Mouse (Mus musculus) neural tube, embryonic 14.5 days (tissue): ENCODE data around the gene Tmtc1. TPM values are rescaled to one million over a fixed set of nuclear protein-coding genes. Genes with fewer than 3 reads are reported as not detected.

Experiments used
- ATAC-seq: fragments of 200-750 bp; cut with Nextera tagmentation; 2 replicates; pipeline ENCODE4 v1.8.0; 2017; ENCODE audit warnings: low read depth, mild to moderate bottlenecking, moderate TSS enrichment, moderate library complexity
- H3K27ac ChIP-seq: fragments of 300-500 bp; sonication (generic); 2 replicates; pipeline ENCODE4 v1.5.1; 2014; ENCODE audit warnings: low read depth, mild to moderate bottlenecking, control low read depth, low read length, moderate library complexity, mixed read lengths
- H3K27me3 ChIP-seq: fragments of 300-500 bp; sonication (generic); 2 replicates; pipeline ENCODE4 v1.6.1; 2014; ENCODE audit warnings: low read length; ENCODE audit not compliant: control insufficient read depth, insufficient read depth
- H3K36me3 ChIP-seq: fragments of 300-500 bp; sonication (generic); 2 replicates; pipeline ENCODE4 v1.6.1; 2014; ENCODE audit warnings: low read length, mixed read lengths; ENCODE audit not compliant: control insufficient read depth, insufficient read depth
- H3K4me1 ChIP-seq: fragments of 300-500 bp; sonication (generic); 2 replicates; pipeline ENCODE4 v1.6.1; 2014; ENCODE audit warnings: low read length; ENCODE audit not compliant: control insufficient read depth, insufficient read depth
- H3K4me2 ChIP-seq: fragments of 300-500 bp; sonication (generic); 2 replicates; pipeline ENCODE4 v1.6.1; 2014; ENCODE audit warnings: mild to moderate bottlenecking, low read depth, low read length, control low read depth
- H3K4me3 ChIP-seq: fragments of 300-500 bp; sonication (generic); 2 replicates; pipeline ENCODE4 v1.5.1; 2014; ENCODE audit warnings: low read depth, low read length, control low read depth, mixed read lengths
- H3K9ac ChIP-seq: fragments of 300-500 bp; sonication (generic); replicated peaks from 2 replicates; pipeline ENCODE4 v1.6.1; 2014; ENCODE audit warnings: low read depth, mild to moderate bottlenecking, control low read depth, low read length, mixed read lengths
- H3K9me3 ChIP-seq: fragments of 300-500 bp; sonication (generic); 2 replicates; pipeline ENCODE4 v1.6.1; 2016; ENCODE audit warnings: low read length; ENCODE audit not compliant: control insufficient read depth
- WGBS: fragments of 180-500 bp; shearing (Covaris S2); extraction: QIAGEN DNeasy Blood & Tissue Kit; methylation state at CpG from one replicate; pipeline ENCODE4 v1.1.7; 2014; 5-methylcytosine and 5-hydroxymethylcytosine counted together
- polyA plus RNA-seq: library from polyadenylated mRNA; unstranded; fragments of >200 nt; fragmentation: Nextera tagmentation; extraction: Ambion mirVana; gene quantifications from 2 replicates; pipeline ENCODE4 v1.2.1, GENCODE M21; 2014

Gene Tmtc1
- polyA plus RNA-seq, 1 experiment from 2014 or later = 6.2 TPM

DNA sequence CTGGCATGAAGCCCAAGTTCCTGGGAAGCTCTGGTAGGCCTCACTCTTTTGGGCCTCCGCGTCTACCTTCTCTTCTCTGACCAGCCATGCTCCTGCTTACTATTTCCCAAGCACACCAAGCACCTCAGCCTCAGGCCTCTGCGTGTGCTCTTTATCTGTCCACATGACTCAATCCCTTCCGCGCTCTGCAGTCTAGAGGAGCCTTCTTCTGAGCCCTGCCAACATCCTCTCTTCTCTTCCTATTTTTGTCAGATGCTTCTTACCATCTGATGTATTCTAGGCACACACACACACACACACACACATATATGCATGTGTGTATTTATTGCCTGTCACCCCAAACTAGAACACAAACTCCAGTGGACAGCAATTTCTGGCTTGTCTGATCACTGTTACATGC, 202.5 kb downstream of the Tmtc1 start:
- ATAC-seq = no peak
- Histone ChIP-seq H3K9me3 (no peaks in the 10 kb centered on the region), H3K9ac (no peak overlapping the region), H3K4me1 (no peaks in the 10 kb centered on the region), H3K27me3 (no peaks in the 10 kb centered on the region), H3K4me2 (no peak overlapping the region), H3K36me3 (no peaks in the 10 kb centered on the region; the same call in 1 of the 2 replicates), H3K27ac (no peak overlapping the region), H3K4me3 (no peak overlapping the region)
- 95% methylated on average over 5 of the region's 5 CpGs for WGBS

DNA sequence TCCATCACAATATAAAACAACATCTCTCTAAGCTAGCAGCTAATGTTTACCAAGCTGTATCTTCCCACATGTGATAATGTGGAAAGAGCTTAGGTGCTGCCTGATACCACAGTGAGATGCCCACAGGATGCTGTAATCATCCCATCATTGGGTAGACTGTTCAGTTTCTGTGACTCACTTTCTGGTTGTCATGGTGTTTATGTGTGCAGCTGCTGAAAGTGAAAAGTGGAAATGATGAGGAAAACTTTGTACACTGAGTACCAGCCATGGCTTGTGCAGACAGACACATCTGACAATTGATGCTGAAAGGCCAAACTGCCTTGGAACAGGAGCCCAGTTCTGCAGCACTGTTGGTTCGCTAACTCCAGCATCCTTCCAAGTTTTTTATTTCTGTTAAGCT, 204.9 kb downstream of the Tmtc1 start:
- H3K27me3 ChIP-seq = no peaks in the 10 kb centered on the region
- H3K36me3 ChIP-seq = no peaks in the 10 kb centered on the region; the same call in 1 of the 2 replicates
- no peak overlapping the region for H3K4me2 ChIP-seq
- 96% methylated on average over 1 of the region's 1 CpGs for WGBS
- no peaks in the 10 kb centered on the region for H3K9me3 ChIP-seq
- no peak overlapping the region for H3K4me3 ChIP-seq
- H3K9ac ChIP-seq = no peak overlapping the region
- no peaks in the 10 kb centered on the region for H3K4me1 ChIP-seq
- ATAC-seq = no peak
- no peak overlapping the region for H3K27ac ChIP-seq

DNA sequence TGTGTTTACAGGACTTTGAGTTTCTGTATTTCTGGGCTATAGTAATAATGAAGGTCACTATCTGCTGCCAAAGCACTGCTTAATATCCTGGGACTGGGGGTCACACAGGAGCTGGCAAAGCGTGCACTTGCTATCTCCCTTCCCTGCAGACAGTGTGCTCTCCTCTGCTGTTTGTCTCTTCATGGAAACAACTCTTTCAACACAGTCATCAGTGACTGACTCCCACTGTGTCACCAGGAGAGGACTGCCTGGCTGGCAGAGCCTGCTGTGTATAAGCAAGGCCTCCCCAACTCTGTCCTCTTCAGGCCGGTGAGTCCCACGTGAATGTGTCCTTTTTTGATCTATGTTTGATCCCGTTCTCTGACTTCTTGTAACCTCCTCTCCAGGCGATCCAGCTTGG, 206.7 kb downstream of the Tmtc1 start:
- WGBS = 65% methylated on average over 5 of the region's 5 CpGs
- Histone ChIP-seq H3K4me2 (no peak overlapping the region), H3K4me3 (no peak overlapping the region), H3K9me3 (no peaks in the 10 kb centered on the region), H3K27ac (no peak overlapping the region), H3K36me3 (no peaks in the 10 kb centered on the region), H3K27me3 (no peaks in the 10 kb centered on the region), H3K9ac (no peak overlapping the region), H3K4me1 (no peaks in the 10 kb centered on the region)
- no peak for ATAC-seq

DNA sequence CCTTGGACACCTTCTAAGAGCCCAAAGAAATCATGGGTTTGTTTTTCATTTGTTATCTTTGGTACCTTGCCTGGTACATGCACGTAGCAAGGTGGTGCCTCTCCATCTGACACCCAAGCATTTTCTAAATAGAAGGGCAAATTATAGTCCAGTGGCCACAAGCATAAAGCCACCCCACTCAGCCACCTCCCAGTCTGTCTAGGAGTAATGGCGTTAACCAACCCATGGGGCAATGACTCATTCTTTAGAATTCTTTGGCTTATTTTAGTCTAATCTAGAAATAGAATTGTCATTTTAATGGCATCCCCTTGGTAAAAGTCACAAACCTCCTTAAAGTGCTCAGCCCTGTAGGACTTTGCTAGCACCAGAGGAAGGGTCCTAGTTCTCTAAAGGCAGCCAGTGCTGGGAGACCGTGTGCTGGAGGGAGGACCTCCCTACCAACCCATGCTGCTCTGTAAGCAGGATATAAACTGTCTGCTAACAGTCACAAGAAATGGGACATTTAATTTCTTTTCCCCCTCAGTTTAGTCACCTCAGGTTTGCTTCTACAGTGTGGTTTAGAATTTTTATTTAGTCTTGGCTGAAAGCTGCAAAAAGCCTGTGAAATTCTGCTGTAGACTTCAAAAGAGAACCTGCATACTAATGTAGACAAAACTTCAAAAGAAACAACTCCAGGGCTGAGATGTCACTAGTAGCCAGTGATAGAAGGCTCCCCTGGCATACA, 209.9 kb downstream of the Tmtc1 start:
- Histone ChIP-seq H3K4me1 (no peaks in the 10 kb centered on the region), H3K9me3 (no peaks in the 10 kb centered on the region), H3K36me3 (no peaks in the 10 kb centered on the region), H3K9ac (no peak overlapping the region), H3K27me3 (no peaks in the 10 kb centered on the region), H3K4me2 (no peak overlapping the region), H3K4me3 (no peak overlapping the region), H3K27ac (no peak overlapping the region)
- no peak for ATAC-seq
- WGBS = 75% methylated on average over 3 of the region's 3 CpGs

DNA sequence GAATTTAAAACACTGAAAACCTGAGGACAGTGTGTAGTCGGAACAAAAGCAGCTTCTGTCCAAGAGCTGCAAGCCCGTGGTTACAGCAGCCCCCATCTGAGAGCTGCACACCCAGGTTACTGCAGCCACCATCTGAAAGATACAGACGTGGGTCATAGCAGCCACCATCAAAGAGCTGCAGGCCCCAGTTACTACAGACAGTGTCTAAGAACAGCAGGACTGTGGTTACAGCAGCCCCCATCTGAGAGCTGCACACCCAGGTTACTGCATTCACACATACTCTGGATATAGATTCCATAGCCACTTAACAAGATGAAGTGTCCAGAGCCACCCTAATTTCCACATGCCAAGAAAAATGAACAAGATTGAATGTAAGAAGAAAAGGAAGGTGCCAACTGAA, 216.6 kb downstream of the Tmtc1 start:
- Histone ChIP-seq H3K4me2 (no peak overlapping the region), H3K9ac (no peak overlapping the region), H3K36me3 (no peaks in the 10 kb centered on the region), H3K27me3 (no peaks in the 10 kb centered on the region), H3K9me3 (no peaks in the 10 kb centered on the region), H3K4me3 (no peak overlapping the region), H3K4me1 (no peaks in the 10 kb centered on the region), H3K27ac (no peak overlapping the region)
- ATAC-seq = no peak
- 69% methylated on average over 3 of the region's 3 CpGs for WGBS

DNA sequence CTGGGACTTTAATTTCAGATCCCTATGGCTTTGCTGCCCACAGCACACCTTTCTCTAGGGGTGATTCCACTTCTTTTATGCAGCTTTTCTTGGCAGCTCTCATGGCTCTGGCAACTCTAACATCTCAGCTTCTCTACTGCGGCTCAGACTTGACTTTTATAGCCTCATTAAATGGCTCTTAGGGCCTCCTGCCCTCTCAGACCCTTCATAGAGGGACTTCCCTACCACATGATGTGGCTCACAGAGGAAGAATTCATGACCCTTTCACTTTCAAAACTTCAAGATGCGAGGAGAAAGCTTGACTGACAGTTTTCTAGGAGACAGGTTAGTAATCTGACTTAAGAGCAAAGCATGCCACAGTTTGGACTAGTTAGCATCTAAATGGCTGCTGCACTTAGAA, 221.5 kb downstream of the Tmtc1 start:
- H3K4me3 ChIP-seq = no peak overlapping the region
- 29% methylated on average over 2 of the region's 2 CpGs for WGBS
- no peaks in the 10 kb centered on the region for H3K27me3 ChIP-seq
- no peak overlapping the region for H3K4me2 ChIP-seq
- H3K4me1 ChIP-seq = no peaks in the 10 kb centered on the region
- no peaks in the 10 kb centered on the region for H3K36me3 ChIP-seq
- no peak overlapping the region for H3K9ac ChIP-seq
- H3K9me3 ChIP-seq = no peaks in the 10 kb centered on the region
- ATAC-seq = no peak
- H3K27ac ChIP-seq = no peak overlapping the region

DNA sequence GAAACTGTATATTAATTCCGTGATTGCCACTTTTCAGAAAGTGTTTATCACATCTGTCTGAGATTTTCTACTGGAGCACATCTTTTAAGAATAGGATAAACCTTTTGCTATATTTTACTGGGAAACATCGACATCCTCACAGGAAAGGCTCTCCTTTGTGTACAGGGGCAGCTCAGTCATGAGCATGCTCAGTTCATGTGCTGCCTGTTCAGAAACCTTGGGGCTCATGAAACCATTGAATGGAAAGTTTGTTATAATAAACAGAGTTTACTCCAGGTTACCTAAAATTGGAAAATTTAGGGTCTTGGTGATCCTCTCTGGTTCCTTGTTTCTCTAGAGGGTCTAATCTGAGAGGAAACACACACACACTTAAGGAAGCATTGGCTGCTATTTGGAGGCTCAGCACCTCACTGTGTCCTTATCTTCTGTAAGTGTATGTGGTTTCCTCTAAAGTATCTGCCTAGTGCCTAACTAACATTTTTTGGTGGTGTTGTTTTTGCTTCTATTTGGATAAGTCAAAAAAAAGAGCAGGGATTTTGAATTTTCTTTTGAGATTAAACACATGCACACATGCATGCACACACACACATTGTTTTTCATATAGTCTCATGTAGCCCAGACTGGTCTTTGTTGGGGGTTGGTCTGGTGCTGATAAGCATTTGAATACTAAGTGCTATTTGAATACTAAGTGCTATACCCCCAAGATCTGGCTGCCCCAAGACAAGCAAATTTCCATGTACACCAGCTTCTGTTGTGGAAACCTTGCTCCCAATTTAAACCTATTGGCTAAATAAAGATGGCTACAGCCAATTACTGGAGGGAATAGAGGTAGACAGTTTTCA, 225.7 kb downstream of the Tmtc1 start:
- Histone ChIP-seq H3K9ac (no peak overlapping the region), H3K27me3 (no peaks in the 10 kb centered on the region), H3K4me1 (no peaks in the 10 kb centered on the region), H3K4me3 (no peak overlapping the region), H3K27ac (no peak overlapping the region), H3K9me3 (no peaks in the 10 kb centered on the region), H3K36me3 (no peaks in the 10 kb centered on the region), H3K4me2 (no peak overlapping the region)
- 91% methylated on average over 2 of the region's 2 CpGs for WGBS
- no peak for ATAC-seq

DNA sequence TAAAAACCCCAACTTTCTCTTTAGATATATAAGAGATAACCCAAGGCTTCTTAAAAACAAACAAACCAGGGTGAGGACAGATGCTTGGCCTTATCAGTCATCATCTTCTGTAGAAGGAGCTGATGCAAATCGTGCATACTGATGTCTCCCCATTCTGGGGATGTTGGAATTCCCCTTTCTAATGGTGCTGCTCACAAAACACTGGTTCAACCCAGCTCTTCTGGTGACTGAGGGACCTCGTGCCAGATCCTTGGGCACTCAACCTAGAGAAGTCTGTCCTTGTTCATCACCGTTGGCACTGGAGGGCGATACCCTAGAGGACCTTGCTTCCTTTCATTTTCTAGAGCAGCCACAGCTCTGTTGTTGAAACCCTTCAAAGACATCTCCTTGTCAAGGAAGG, 227.4 kb downstream of the Tmtc1 start:
- no peak overlapping the region for H3K4me2 ChIP-seq
- H3K27ac ChIP-seq = no peak overlapping the region
- WGBS = 90% methylated on average over 4 of the region's 4 CpGs
- no peak overlapping the region for H3K4me3 ChIP-seq
- no peaks in the 10 kb centered on the region for H3K9me3 ChIP-seq
- H3K9ac ChIP-seq = no peak overlapping the region
- H3K4me1 ChIP-seq = peaks cover 6% of the 10 kb centered on the region
- no peak for ATAC-seq
- no peaks in the 10 kb centered on the region for H3K36me3 ChIP-seq
- H3K27me3 ChIP-seq = no peaks in the 10 kb centered on the region

DNA sequence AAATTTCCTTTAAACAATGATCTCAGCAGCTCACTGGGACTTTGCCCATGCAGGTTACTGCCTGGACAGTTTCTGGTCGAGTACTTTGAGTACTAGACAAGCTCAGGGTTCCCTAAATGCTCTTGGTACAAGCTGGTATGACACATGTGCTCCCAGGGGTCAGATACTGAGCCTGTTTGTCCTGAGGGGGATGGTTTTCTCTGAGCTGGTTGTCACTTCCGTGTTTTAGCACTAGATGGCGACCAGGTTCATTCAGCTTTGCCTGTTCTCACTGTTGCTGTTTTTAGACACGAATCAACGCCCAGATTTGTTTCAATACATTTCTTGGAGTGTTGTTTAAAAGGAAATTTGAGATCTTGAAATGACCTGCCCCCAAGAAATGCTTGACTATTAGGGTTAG, 229.4 kb downstream of the Tmtc1 start:
- no peaks in the 10 kb centered on the region for H3K9me3 ChIP-seq
- H3K27me3 ChIP-seq = no peaks in the 10 kb centered on the region
- no peaks in the 10 kb centered on the region for H3K36me3 ChIP-seq
- no peak for ATAC-seq
- H3K27ac ChIP-seq = no peak overlapping the region
- H3K4me3 ChIP-seq = no peak overlapping the region
- 15% methylated on average over 5 of the region's 5 CpGs for WGBS
- no peak overlapping the region for H3K9ac ChIP-seq
- peaks cover 12% of the 10 kb centered on the region for H3K4me1 ChIP-seq
- H3K4me2 ChIP-seq = no peak overlapping the region
